7 mouse cellular contexts compared by ENCODE assay signal in the genomic region with DNA sequence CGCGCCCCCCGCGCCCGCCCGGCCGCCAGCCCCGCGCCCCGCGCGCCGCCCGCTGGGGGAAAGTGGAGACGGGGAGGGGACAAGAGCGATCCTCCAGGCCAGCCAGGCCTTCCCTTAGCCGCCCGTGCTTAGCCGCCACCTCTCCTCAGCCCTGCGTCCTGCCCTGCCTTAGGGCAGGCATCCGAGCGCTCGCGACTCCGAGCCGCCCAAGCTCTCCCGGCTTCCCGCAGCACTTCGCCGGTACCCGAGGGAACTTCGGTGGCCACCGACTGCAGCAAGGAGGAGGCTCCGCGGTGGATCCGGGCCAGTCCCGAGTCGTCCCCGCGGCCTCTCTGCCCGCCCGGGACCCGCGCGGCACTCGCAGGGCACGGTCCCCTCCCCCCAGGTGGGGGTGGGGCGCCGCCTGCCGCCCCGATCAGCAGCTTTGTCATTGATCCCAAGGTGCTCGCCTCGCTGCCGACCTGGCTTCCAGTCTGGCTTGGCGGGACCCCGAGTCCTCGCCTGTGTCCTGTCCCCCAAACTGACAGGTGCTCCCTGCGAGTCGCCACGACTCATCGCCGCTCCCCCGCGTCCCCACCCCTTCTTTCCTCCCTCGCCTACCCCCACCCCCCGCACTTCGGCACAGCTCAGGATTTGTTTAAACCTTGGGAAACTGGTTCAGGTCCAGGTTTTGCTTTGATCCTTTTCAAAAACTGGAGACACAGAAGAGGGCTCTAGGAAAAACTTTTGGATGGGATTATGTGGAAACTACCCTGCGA. TPM values are rescaled to one million over a fixed set of nuclear protein-coding genes. Genes with fewer than 3 reads are reported as not detected.
DNase-seq lines count a peak whose midpoint lies in the region; ATAC-seq and TF ChIP-seq lines count a peak whose summit lies in the region.

No protein-coding gene starts in this region.

- peak overlapping the region; percentile 75 for H3K4me2 ChIP-seq in limb, embryonic 14.5 days (replicated peaks; ENCODE audit: low read depth, low read length, severe bottlenecking)
- peak overlapping the region; percentile 98 for H3K4me2 ChIP-seq in midbrain, embryonic 16.5 days (ENCODE audit: low read length)
- H3K4me2 ChIP-seq in stomach, embryonic 15.5 days, result peak overlapping the region; percentile 93

- H3K9ac ChIP-seq in heart, adult 2 months (ENCODE audit: low read depth, low read length), result peak overlapping the region; percentile 68
- H3K9ac ChIP-seq in limb, embryonic 14.5 days (ENCODE audit: low read depth, low read length, severe bottlenecking), result peak overlapping the region; percentile 86
- H3K9ac ChIP-seq in midbrain, embryonic 16.5 days (ENCODE audit: low read depth, low read length), result peak overlapping the region; percentile 78
- peak overlapping the region; percentile 60 for H3K9ac ChIP-seq in stomach, embryonic 15.5 days

- no peak for TF ChIP-seq POLR2A in heart, adult 2 months (IDR thresholded peaks at IDR 0.05; ENCODE audit: insufficient read depth, low read depth, low read length)
- TF ChIP-seq POLR2A in limb, embryonic 14.5 days (IDR thresholded peaks at IDR 0.05; ENCODE audit: borderline replicate concordance, extremely low read depth, insufficient read depth, insufficient read length), result no peak

- intact Hi-C loops in heart, adult 2 months (cut with DNase I), result loop anchor here (10.0 kb wide), 1 partner anchor 82 kb away; no protein-coding TSS in a partner anchor

- TF ChIP-seq EP300 in heart, adult 2 months (IDR thresholded peaks at IDR 0.05; ENCODE audit: insufficient read depth, low read depth, low read length), result no peak

- H3K79me2 ChIP-seq in heart, adult 2 months (replicated peaks; ENCODE audit: control insufficient read depth, insufficient read depth, low read length), result no peaks in the 10 kb centered on the region

- DNase-seq in adrenal gland, postnatal 36 days, result peak; percentile 77
- DNase-seq in embryonic facial prominence, embryonic 10.5 days (ENCODE audit: low spot score), result peak; percentile 83
- DNase-seq in heart, adult 2 months, result peak; percentile 70 to 72
- DNase-seq in kidney, adult 8-10 months, result peak; percentile 55 to 68
- peak; percentile 63 for DNase-seq in limb, embryonic 14.5 days (ENCODE audit: low spot score)

- peaks cover 40% of the 10 kb centered on the region for H3K4me1 ChIP-seq in embryonic facial prominence, embryonic 10.5 days
- no peaks in the 10 kb centered on the region for H3K4me1 ChIP-seq in heart, adult 2 months (ENCODE audit: control insufficient read depth, insufficient read depth, low read length)
- peaks cover 14% of the 10 kb centered on the region for H3K4me1 ChIP-seq in limb, embryonic 14.5 days (ENCODE audit: control insufficient read depth, insufficient read depth, low read length)
- H3K4me1 ChIP-seq in midbrain, embryonic 16.5 days (ENCODE audit: control insufficient read depth, insufficient read depth, low read length), result peaks cover 10% of the 10 kb centered on the region
- H3K4me1 ChIP-seq in stomach, embryonic 15.5 days, result 0 out of 2 replicates have a peak, but pooled peaks cover 3% of the 10 kb centered on the region

- WGBS in embryonic facial prominence, embryonic 10.5 days, result under 1% methylated on average over 68 of the region's 68 CpGs
- WGBS in heart, adult 2 months, result 2% methylated on average over 53 of the region's 68 CpGs
- WGBS in limb, embryonic 14.5 days, result 4% methylated on average over 50 of the region's 68 CpGs
- WGBS in midbrain, embryonic 16.5 days, result under 1% methylated on average over 55 of the region's 68 CpGs
- WGBS in stomach, embryonic 15.5 days, result 1% methylated on average over 64 of the region's 68 CpGs

- peak overlapping the region; percentile 96 for H3K27ac ChIP-seq in embryonic facial prominence, embryonic 10.5 days (replicated peaks)
- peak overlapping the region; percentile 45; the same call in 1 of the 2 replicates for H3K27ac ChIP-seq in heart, adult 2 months
- peak overlapping the region; percentile 90 for H3K27ac ChIP-seq in limb, embryonic 14.5 days (replicated peaks; ENCODE audit: low read depth, low read length)
- H3K27ac ChIP-seq in midbrain, embryonic 16.5 days (ENCODE audit: low read length), result peak overlapping the region; percentile 75
- H3K27ac ChIP-seq in stomach, embryonic 15.5 days, result peak overlapping the region; percentile 88

- no peak for TF ChIP-seq CTCF in heart, adult 2 months (IDR thresholded peaks at IDR 0.05)

- peak; percentile 88 for ATAC-seq in limb, embryonic 14.5 days (ENCODE audit: low FRiP score, low read depth)
- ATAC-seq in midbrain, embryonic 16.5 days, result peak; percentile 92
- ATAC-seq in stomach, embryonic 15.5 days (ENCODE audit: insufficient read depth, low FRiP score, low read depth), result peak; percentile 77

- peak overlapping the region; percentile 85 for H3K4me3 ChIP-seq in embryonic facial prominence, embryonic 10.5 days
- peak overlapping the region; percentile 69 for H3K4me3 ChIP-seq in heart, adult 2 months
- peak overlapping the region; percentile 86 for H3K4me3 ChIP-seq in limb, embryonic 14.5 days (replicated peaks; ENCODE audit: low read length)
- H3K4me3 ChIP-seq in midbrain, embryonic 16.5 days (ENCODE audit: low read depth, low read length), result peak overlapping the region; percentile 88
- peak overlapping the region; percentile 76 for H3K4me3 ChIP-seq in stomach, embryonic 15.5 days (replicated peaks)

- no peaks in the 10 kb centered on the region for H3K9me3 ChIP-seq in embryonic facial prominence, embryonic 10.5 days
- no peaks in the 10 kb centered on the region for H3K9me3 ChIP-seq in limb, embryonic 14.5 days (ENCODE audit: control insufficient read depth, low read length)
- no peaks in the 10 kb centered on the region for H3K9me3 ChIP-seq in midbrain, embryonic 16.5 days (replicated peaks; ENCODE audit: control insufficient read depth, low read length, poor library complexity, severe bottlenecking)
- no peaks in the 10 kb centered on the region for H3K9me3 ChIP-seq in stomach, embryonic 15.5 days

- no peaks in the 10 kb centered on the region for H3K36me3 ChIP-seq in embryonic facial prominence, embryonic 10.5 days (replicated peaks)
- H3K36me3 ChIP-seq in heart, adult 2 months (ENCODE audit: control insufficient read depth, insufficient read depth, low read length), result no peaks in the 10 kb centered on the region
- no peaks in the 10 kb centered on the region for H3K36me3 ChIP-seq in limb, embryonic 14.5 days (ENCODE audit: control insufficient read depth, insufficient read depth, low read length)
- H3K36me3 ChIP-seq in midbrain, embryonic 16.5 days (ENCODE audit: control insufficient read depth, insufficient read depth, low read length), result no peaks in the 10 kb centered on the region
- H3K36me3 ChIP-seq in stomach, embryonic 15.5 days, result no peaks in the 10 kb centered on the region

- 0 out of 2 replicates have a peak, but pooled peaks cover 15% of the 10 kb centered on the region for H3K27me3 ChIP-seq in embryonic facial prominence, embryonic 10.5 days (replicated peaks; ENCODE audit: low read depth, poor library complexity, severe bottlenecking)
- peaks cover 3% of the 10 kb centered on the region for H3K27me3 ChIP-seq in heart, adult 2 months (ENCODE audit: control insufficient read depth, insufficient read depth, low read length)
- H3K27me3 ChIP-seq in limb, embryonic 14.5 days (ENCODE audit: control insufficient read depth, insufficient read depth, low read length), result no peaks in the 10 kb centered on the region
- H3K27me3 ChIP-seq in midbrain, embryonic 16.5 days (ENCODE audit: control insufficient read depth, insufficient read depth, low read depth, low read length), result no peaks in the 10 kb centered on the region
- no peaks in the 10 kb centered on the region for H3K27me3 ChIP-seq in stomach, embryonic 15.5 days (replicated peaks)

RNA-seq across cellular contexts. Expression of a gene that starts 0.5 kb away (rescaled TPM):
- total RNA-seq in adrenal gland, postnatal 36 days (2021), result 10 to 100 TPM in 1 of 2 experiments, 1 to 10 TPM in 1; 9.6 to 10.0 TPM
- polyA plus RNA-seq in embryonic facial prominence, embryonic 10.5 days (2016; fragmentation: Nextera tagmentation; extraction: Ambion mirVana), result 38.6 and 43.3 TPM in 2 replicates
- total RNA-seq in heart, adult 2 months (2021), result 1 to 10 TPM; 2.8 to 3.0 TPM
- 1.5 and 1.8 TPM in 2 replicates for polyA plus RNA-seq in heart, adult 2 months (2012; rRNA removed)
- 32.1 and 32.8 TPM in 2 replicates for polyA plus RNA-seq in limb, embryonic 14.5 days (2012; rRNA removed)
- polyA plus RNA-seq in limb, embryonic 14.5 days (2014; fragmentation: Nextera tagmentation; extraction: Ambion mirVana), result 44.8 and 49.2 TPM in 2 replicates
- polyA plus RNA-seq in midbrain, embryonic 16.5 days (2015; fragmentation: Nextera tagmentation; extraction: Ambion mirVana), result 3.7 and 3.9 TPM in 2 replicates
- polyA plus RNA-seq in stomach, embryonic 15.5 days (2015; fragmentation: Nextera tagmentation; extraction: Ambion mirVana), result 15.8 and 16.3 TPM in 2 replicates

Comparison
In these comparisons a context has a peak if more than half of its experiments do, and no peak if none do; other contexts are left out.
1. Peak in every context shown above with its lines: DNase-seq, ATAC-seq, H3K4me3 ChIP-seq and H3K27ac ChIP-seq.
2. H3K27ac ChIP-seq: peak in every context shown above with its lines; median percentile 96 in embryonic facial prominence, embryonic 10.5 days; 90 in limb, embryonic 14.5 days; 88 in stomach, embryonic 15.5 days; 75 in midbrain, embryonic 16.5 days; 45 in heart, adult 2 months.